Mouse (Mus musculus) ES-E14 (cell line): ENCODE measurements around the gene Sult6b2. TPM values are rescaled to one million over a fixed set of nuclear protein-coding genes. Genes with fewer than 3 reads are reported as not detected.

Source experiments
- DNase-seq: peaks from one replicate; pipeline ENCODE4 v3.0.0-alpha.2; 2013; ENCODE audit warnings: low read depth, low spot score
- H3K27ac ChIP-seq: 2 replicates; pipeline ENCODE4 v1.5.1; 2012; ENCODE audit warnings: low read depth, mild to moderate bottlenecking, low read length, moderate library complexity, mixed read lengths; ENCODE audit not compliant: poor library complexity, insufficient read depth, severe bottlenecking
- H3K36me3 ChIP-seq: 2 replicates; pipeline ENCODE4 v1.6.1; 2012; ENCODE audit warnings: mild to moderate bottlenecking, low read length, moderate library complexity, mixed read lengths; ENCODE audit not compliant: control insufficient read depth, poor library complexity, insufficient read depth, severe bottlenecking
- H3K4me1 ChIP-seq, 2 experiments: fragments of 150-350 bp in 1 of 2; sonication (generic) in 1 of 2; 2 replicates each; pipeline ENCODE4 v1.6.1; 2012; ENCODE audit warnings: low read length in 2 of 2, mild to moderate bottlenecking in 1 of 2, mixed read lengths in 1 of 2; ENCODE audit not compliant: control insufficient read depth in 2 of 2, insufficient read depth in 2 of 2, poor library complexity in 1 of 2
- H3K4me3 ChIP-seq, 2 experiments: fragments of 150-350 bp in 1 of 2; sonication (generic) in 1 of 2; 2 replicates each; pipeline ENCODE4 v1.5.1; 2012; ENCODE audit warnings: low read length in 2 of 2, low read depth in 1 of 2, mild to moderate bottlenecking in 1 of 2, mixed read lengths in 1 of 2; ENCODE audit not compliant: insufficient read depth in 1 of 2, poor library complexity in 1 of 2, severe bottlenecking in 1 of 2
- H3K9ac ChIP-seq: 2 replicates; pipeline ENCODE4 v1.6.1; 2012; ENCODE audit warnings: low read depth, mild to moderate bottlenecking, low read length, mixed read lengths; ENCODE audit not compliant: poor library complexity, insufficient read depth, severe bottlenecking
- H3K9me3 ChIP-seq: fragments of 150-350 bp; sonication (generic); 2 replicates; pipeline ENCODE4 v1.6.1; 2012; ENCODE audit warnings: low read depth, mild to moderate bottlenecking, low read length; ENCODE audit not compliant: control insufficient read depth, insufficient read depth
- CHD2 ChIP-seq: IDR thresholded peaks from 2 replicates; pipeline ENCODE4 v1.6.1; 2014; ENCODE audit warnings: mild to moderate bottlenecking, low read depth, low read length, inconsistent platforms
- HCFC1 ChIP-seq: IDR thresholded peaks from 2 replicates; pipeline ENCODE4 v1.6.1; 2012; ENCODE audit warnings: low read length, inconsistent platforms, borderline replicate concordance; ENCODE audit not compliant: insufficient read depth
- MAFK ChIP-seq: IDR thresholded peaks from 2 replicates; pipeline ENCODE4 v1.6.1; 2014; ENCODE audit warnings: mild to moderate bottlenecking, low read depth, low read length, inconsistent platforms; ENCODE audit not compliant: insufficient read depth
- ZC3H11A ChIP-seq: IDR thresholded peaks from 2 replicates; pipeline ENCODE4 v1.6.1; 2012; ENCODE audit warnings: low read depth, mild to moderate bottlenecking, inconsistent platforms, low read length, borderline replicate concordance
- ZNF384 ChIP-seq: IDR thresholded peaks from 2 replicates; pipeline ENCODE4 v1.6.1; 2012; ENCODE audit warnings: low read depth, low read length, inconsistent platforms
- in situ Hi-C, 2 experiments: fragments of 600-800 bp; cut with MboI; formaldehyde crosslinking; loops; one replicate each; pipeline ENCODE4 v1.15.1; 2025; ENCODE audit warnings: low sequenced_read_pairs in 2 of 2, inconsistent platforms in 1 of 2; ENCODE audit not compliant: unreplicated experiment in 2 of 2
- total RNA-seq: library from RNA; depleted of rRNA; stranded (reverse); fragments of 300-350 nt; gene quantifications from 2 replicates; pipeline ENCODE4 v1.2.3, GENCODE M21; 2012

Sult6b2 gene
- total RNA-seq, 1 experiment, result 0.31 TPM

GRCm38 (mm10) chr6:142831243-142831642 lies 26.9 kb upstream of the Sult6b2 start:
- in situ Hi-C loops, result no loop called here
- H3K4me3 ChIP-seq, result no peak overlapping the region
- no peaks in the 10 kb centered on the region for H3K4me1 ChIP-seq
- no peak for DNase-seq
- no peak overlapping the region for H3K27ac ChIP-seq
- 0 out of 2 replicates have a peak, but pooled peaks cover 5% of the 10 kb centered on the region for H3K36me3 ChIP-seq
- no peaks in the 10 kb centered on the region for H3K9me3 ChIP-seq
- no peak overlapping the region for H3K9ac ChIP-seq
- no peak for TF ChIP-seq ZC3H11A
- no peak for TF ChIP-seq MAFK
- no peak for TF ChIP-seq CHD2
- no peak for TF ChIP-seq HCFC1
- TF ChIP-seq ZNF384, result no peak

- no peak overlapping the region for H3K27ac ChIP-seq
- no peak for TF ChIP-seq ZC3H11A
- no peak for TF ChIP-seq HCFC1
- TF ChIP-seq CHD2, result no peak
- TF ChIP-seq ZNF384, result no peak
- no peak for TF ChIP-seq MAFK
- no peak for DNase-seq
- in situ Hi-C loops, result no loop called here
- H3K9me3 ChIP-seq, result no peaks in the 10 kb centered on the region
- H3K4me1 ChIP-seq, result no peaks in the 10 kb centered on the region
- no peak overlapping the region for H3K4me3 ChIP-seq
- no peak overlapping the region for H3K9ac ChIP-seq
- 0 out of 2 replicates have a peak, but pooled peaks cover 5% of the 10 kb centered on the region for H3K36me3 ChIP-seq
Observed at GRCm38 (mm10) chr6:142830221-142830620, 25.9 kb upstream of the Sult6b2 start.

GRCm38 (mm10) chr6:142825449-142825848 lies 21.1 kb upstream of the Sult6b2 start:
- no peak overlapping the region for H3K4me3 ChIP-seq
- H3K9me3 ChIP-seq, result no peaks in the 10 kb centered on the region
- H3K4me1 ChIP-seq, result no peaks in the 10 kb centered on the region
- 0 out of 2 replicates have a peak, but pooled peaks cover 5% of the 10 kb centered on the region for H3K36me3 ChIP-seq
- no peak for DNase-seq
- no peak for TF ChIP-seq CHD2
- no peak for TF ChIP-seq ZNF384
- no peak for TF ChIP-seq HCFC1
- no peak for TF ChIP-seq MAFK
- no peak for TF ChIP-seq ZC3H11A
- no peak overlapping the region for H3K9ac ChIP-seq
- in situ Hi-C loops, result no loop called here
- H3K27ac ChIP-seq, result no peak overlapping the region

GRCm38 (mm10) chr6:142823008-142823787 lies 18.9 kb upstream of the Sult6b2 start:
- DNase-seq, result no peak
- TF ChIP-seq CHD2 (no peak), MAFK (no peak), ZC3H11A (no peak), ZNF384 (no peak), HCFC1 (no peak)
- Histone ChIP-seq H3K9ac (no peak overlapping the region), H3K4me1 (no peaks in the 10 kb centered on the region), H3K36me3 (0 out of 2 replicates have a peak, but pooled peaks cover 2% of the 10 kb centered on the region), H3K27ac (no peak overlapping the region), H3K4me3 (no peak overlapping the region), H3K9me3 (no peaks in the 10 kb centered on the region)
- in situ Hi-C loops, result no loop called here
